Mouse (Mus musculus): Measurements from ENCODE around the gene Zdhhc23. TPM values are rescaled to one million over a fixed set of nuclear protein-coding genes. Genes with fewer than 3 reads are reported as not detected.

Zdhhc23 gene
- polyA plus RNA-seq, 1 experiment from 2014 or later: 2.7 TPM

DNA sequence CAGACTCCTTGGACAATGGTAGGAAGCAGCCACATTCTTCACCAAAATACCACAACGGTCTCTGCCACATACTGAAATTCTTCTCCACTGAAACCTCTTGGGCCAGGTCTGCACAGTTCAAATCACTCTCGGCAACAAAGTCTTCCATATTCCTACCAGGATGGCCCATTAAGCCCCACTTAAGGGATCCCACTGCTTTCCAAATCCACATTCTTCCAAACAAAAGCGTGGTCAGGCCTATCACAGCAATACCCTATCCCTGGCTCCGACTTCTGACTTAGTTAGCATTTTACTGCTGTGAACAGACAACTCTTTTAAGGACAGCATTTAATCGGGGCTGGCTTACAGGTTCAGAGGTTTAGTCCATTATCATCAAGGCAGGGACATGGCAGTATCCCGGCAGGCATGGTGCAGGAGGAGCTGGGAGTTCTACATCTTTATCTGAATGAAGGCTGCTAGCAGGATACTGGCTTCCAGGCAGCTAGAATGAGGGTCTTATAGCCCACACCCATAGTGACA, 53.2 kb downstream of the Zdhhc23 start, which contains the start of gene Qtrt2:
Gene Qtrt2 (minus strand): TSS at position 469 of the 519 bp plus-strand sequence.
- 78% methylated on average over 6 of the region's 6 CpGs for WGBS

DNA sequence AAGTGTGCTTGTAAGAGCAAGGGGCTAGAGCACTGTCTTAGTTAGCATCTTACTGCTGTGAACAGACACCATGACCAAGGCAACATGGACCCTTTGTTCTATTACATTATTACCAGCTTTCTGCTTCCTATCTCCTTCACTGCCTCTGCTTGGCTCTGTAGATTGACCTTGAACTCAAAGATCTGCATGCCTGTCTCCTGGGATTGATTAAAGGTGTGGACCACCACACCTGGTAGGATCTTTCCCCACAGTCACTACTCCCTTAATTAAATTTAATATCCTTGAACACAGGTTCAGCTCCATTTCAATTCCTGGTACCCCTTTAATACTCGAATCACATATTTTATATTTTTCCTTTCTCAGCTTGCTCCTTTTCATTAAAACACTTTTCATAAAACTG, 53.7 kb downstream of the Zdhhc23 start:
- no peak overlapping the region for H3K4me3 ChIP-seq (replicated peaks)
- H3K4me2 ChIP-seq (replicated peaks): no peak overlapping the region
- WGBS: 85% methylated on average over 1 of the region's 1 CpGs
- no peak overlapping the region for H3K9ac ChIP-seq
- H3K36me3 ChIP-seq: no peaks in the 10 kb centered on the region
- no peaks in the 10 kb centered on the region for H3K9me3 ChIP-seq
- H3K27me3 ChIP-seq (replicated peaks): no peaks in the 10 kb centered on the region
- no peaks in the 10 kb centered on the region for H3K4me1 ChIP-seq (replicated peaks)
- no peak overlapping the region for H3K27ac ChIP-seq
- ATAC-seq: no peak

More for the DNA sequence above, 53.2 kb downstream of the Zdhhc23 start, which contains the start of gene Qtrt2:
- no peak within 1 kb of the TSS for H3K4me2 ChIP-seq (replicated peaks)
- H3K9me3 ChIP-seq: no peaks in the 10 kb centered on the region
- ATAC-seq: no peak
- no peaks in the 10 kb centered on the region for H3K36me3 ChIP-seq
- no peak within 1 kb of the TSS for H3K4me3 ChIP-seq (replicated peaks)
- H3K4me1 ChIP-seq (replicated peaks): no peaks in the 10 kb centered on the region
- no peaks in the 10 kb centered on the region for H3K27me3 ChIP-seq (replicated peaks)
- no peak within 1 kb of the TSS for H3K27ac ChIP-seq
- no peak within 1 kb of the TSS for H3K9ac ChIP-seq

DNA sequence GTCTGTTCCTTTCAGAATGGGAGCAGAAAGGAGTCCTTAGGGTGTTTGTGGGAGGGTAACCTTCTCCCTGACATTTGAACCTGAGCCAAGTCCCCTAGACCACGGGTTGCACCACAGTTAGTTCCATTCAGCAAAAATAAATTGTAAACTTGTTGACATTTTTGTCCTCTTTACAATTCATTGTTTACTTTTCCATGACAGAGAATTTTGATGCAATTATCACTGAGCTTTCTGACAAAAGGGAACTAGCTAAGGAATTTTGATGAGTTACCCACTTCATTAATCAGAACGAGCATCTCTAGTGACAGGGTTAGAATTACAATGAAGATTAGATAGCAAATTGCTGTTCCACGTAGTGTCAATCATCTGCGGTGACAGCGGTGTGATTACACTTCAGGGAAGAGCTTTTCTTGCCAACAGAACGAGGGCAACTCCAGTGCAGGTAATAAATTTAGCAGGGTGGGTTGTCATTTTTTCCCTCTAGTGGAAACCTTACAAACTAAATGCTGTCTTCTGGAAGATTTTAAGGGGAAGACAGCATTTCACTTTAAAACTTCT, 54.5 kb downstream of the Zdhhc23 start:
- Histone ChIP-seq H3K4me2 (replicated peaks) (no peak overlapping the region), H3K27me3 (replicated peaks) (no peaks in the 10 kb centered on the region), H3K4me1 (replicated peaks) (no peaks in the 10 kb centered on the region), H3K4me3 (replicated peaks) (no peak overlapping the region), H3K9ac (no peak overlapping the region), H3K36me3 (no peaks in the 10 kb centered on the region), H3K9me3 (no peaks in the 10 kb centered on the region), H3K27ac (no peak overlapping the region)
- 49% methylated on average over 6 of the region's 6 CpGs for WGBS
- ATAC-seq: no peak

DNA sequence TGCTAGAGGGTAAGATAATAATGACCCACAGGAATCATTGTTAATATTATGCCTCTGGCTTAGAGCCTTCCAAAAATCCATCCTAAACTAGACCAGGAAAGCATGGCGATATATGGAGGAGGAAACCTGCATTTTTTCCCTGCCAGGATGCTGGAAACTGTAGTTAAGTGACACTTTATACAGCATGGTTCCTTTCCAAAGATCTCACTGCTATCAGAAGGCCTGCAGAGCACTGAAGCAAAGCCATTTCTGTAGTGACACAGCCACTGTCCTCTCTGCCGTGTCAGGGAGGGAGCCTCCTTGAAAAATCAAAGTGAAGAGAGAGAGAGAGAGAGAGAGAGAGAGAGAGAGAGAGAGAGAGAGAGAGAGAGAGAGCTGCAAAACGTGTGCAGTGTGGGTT, 57.0 kb downstream of the Zdhhc23 start:
- Histone ChIP-seq H3K36me3 (no peaks in the 10 kb centered on the region), H3K9me3 (no peaks in the 10 kb centered on the region), H3K4me2 (replicated peaks) (no peak overlapping the region), H3K9ac (no peak overlapping the region), H3K4me3 (replicated peaks) (no peak overlapping the region), H3K27me3 (replicated peaks) (no peaks in the 10 kb centered on the region), H3K4me1 (replicated peaks) (no peaks in the 10 kb centered on the region), H3K27ac (no peak overlapping the region)
- 68% methylated on average over 3 of the region's 3 CpGs for WGBS
- no peak for ATAC-seq

DNA sequence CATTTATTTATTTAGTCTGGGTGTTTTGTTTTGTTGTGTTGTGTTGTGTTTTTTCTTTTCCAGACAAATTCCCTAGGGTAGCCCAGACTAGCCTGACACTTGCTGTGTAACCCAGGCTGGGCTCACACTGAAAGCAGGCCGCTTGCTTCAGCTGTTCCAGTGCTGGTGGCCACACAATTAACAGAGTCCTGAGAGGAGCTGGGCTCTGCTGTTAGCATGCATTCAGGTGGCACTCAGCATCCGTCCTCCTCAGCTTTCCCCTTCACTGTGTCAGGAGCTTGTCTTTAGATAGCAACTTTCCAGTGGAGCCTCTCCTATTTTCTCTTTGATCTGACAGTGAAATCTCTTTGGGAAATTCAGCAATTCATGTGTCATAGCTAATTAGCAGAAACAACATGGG, 57.6 kb downstream of the Zdhhc23 start:
- WGBS: 87% methylated on average over 2 of the region's 2 CpGs
- ATAC-seq: no peak
- no peaks in the 10 kb centered on the region for H3K4me1 ChIP-seq (replicated peaks)

DNA sequence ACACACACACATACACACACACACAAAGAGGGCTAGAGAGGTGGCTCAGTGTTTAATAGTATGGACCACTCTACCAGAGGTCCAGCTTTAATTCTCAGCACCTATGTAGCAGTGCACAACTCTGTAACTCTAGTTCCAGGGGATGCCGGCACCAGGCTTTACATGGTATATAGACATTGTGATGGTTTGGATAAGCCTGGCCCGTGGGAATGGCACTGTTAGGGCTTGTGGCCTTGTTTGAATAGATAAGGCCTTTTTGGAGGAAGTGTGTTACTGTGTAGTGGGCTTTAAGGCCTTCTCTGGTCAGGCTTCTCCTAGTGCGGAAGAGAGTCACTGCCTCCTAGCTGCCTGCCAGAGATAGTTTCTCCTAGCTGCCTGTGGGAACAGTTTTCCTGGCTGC, 60.7 kb downstream of the Zdhhc23 start:
- Histone ChIP-seq H3K4me1 (replicated peaks) (no peaks in the 10 kb centered on the region), H3K4me2 (replicated peaks) (no peak overlapping the region), H3K27me3 (replicated peaks) (no peaks in the 10 kb centered on the region), H3K4me3 (replicated peaks) (no peak overlapping the region), H3K27ac (no peak overlapping the region), H3K9me3 (no peaks in the 10 kb centered on the region), H3K9ac (no peak overlapping the region), H3K36me3 (no peaks in the 10 kb centered on the region)
- ATAC-seq: no peak
- WGBS: 80% methylated on average over 3 of the region's 3 CpGs

More for the DNA sequence above, 57.6 kb downstream of the Zdhhc23 start:
- no peaks in the 10 kb centered on the region for H3K9me3 ChIP-seq
- no peak overlapping the region for H3K4me3 ChIP-seq (replicated peaks)
- H3K4me2 ChIP-seq (replicated peaks): no peak overlapping the region
- H3K27ac ChIP-seq: no peak overlapping the region
- no peak overlapping the region for H3K9ac ChIP-seq
- H3K36me3 ChIP-seq: no peaks in the 10 kb centered on the region
- no peaks in the 10 kb centered on the region for H3K27me3 ChIP-seq (replicated peaks)

Other genes with a start within 250 kb of the Zdhhc23 start
- not detected in 2 replicates for gene Drd3, start 225.8 kb downstream of the Zdhhc23 start, polyA plus RNA-seq (2015; fragmentation: Nextera tagmentation; extraction: Ambion mirVana)
- 11.1 and 11.5 TPM in 2 replicates for gene Ccdc191, start 90.0 kb downstream of the Zdhhc23 start, polyA plus RNA-seq (2015; fragmentation: Nextera tagmentation; extraction: Ambion mirVana)
- 22.0 and 25.0 TPM in 2 replicates for gene Qtrt2, start 53.0 kb downstream of the Zdhhc23 start, polyA plus RNA-seq (2015; fragmentation: Nextera tagmentation; extraction: Ambion mirVana)
- 6.8 and 8.4 TPM in 2 replicates for gene Gramd1c, start 83.6 kb upstream of the Zdhhc23 start, polyA plus RNA-seq (2015; fragmentation: Nextera tagmentation; extraction: Ambion mirVana)
- 61.0 and 64.0 TPM in 2 replicates for gene Atp6v1a, start 159.9 kb upstream of the Zdhhc23 start, polyA plus RNA-seq (2015; fragmentation: Nextera tagmentation; extraction: Ambion mirVana)
- 94.2 and 109 TPM in 2 replicates for gene Naa50, start 160.0 kb upstream of the Zdhhc23 start, polyA plus RNA-seq (2015; fragmentation: Nextera tagmentation; extraction: Ambion mirVana)
- gene Usf3, start 193.5 kb upstream of the Zdhhc23 start, polyA plus RNA-seq (2015; fragmentation: Nextera tagmentation; extraction: Ambion mirVana): 2.6 and 3.0 TPM in 2 replicates

Data from intestine, embryonic 15.5 days (tissue).